Comparison of ENCODE assay signal across 8 mouse cellular contexts in the genomic region with DNA sequence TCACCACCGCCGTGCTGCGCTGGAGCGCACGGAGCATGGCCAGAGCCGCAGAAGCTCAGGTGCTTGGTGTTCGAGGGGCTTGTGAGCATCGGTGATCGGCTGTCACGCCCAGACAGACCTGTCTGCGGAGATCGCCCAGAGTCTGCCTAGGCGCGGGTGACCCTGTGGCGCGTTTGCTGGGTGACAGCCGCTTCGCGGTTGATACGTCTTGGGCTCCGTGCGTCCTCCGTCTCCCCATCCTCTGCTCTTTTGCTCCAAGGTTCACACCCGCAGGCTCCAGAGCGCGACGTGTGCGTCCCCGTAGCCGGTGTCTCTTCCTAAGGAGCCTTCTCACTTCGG.
DNase-seq lines count a peak whose midpoint lies in the region; ATAC-seq and TF ChIP-seq lines count a peak whose summit lies in the region.

No protein-coding gene starts in this region.

- peaks cover 36% of the 10 kb centered on the region for H3K27me3 ChIP-seq in forebrain, embryonic 13.5 days
- H3K27me3 ChIP-seq in liver, embryonic 15.5 days, result peaks cover 78% of the 10 kb centered on the region

- H3K9me3 ChIP-seq in forebrain, embryonic 13.5 days (replicated peaks), result no peaks in the 10 kb centered on the region
- no peaks in the 10 kb centered on the region for H3K9me3 ChIP-seq in liver, embryonic 15.5 days (replicated peaks)

- no peak for ATAC-seq in forebrain, embryonic 13.5 days
- ATAC-seq in liver, embryonic 15.5 days (ENCODE audit: insufficient read depth), result peak; percentile 45

- DNase-seq in gastrocnemius, adult 2 months, result no peak
- no peak for DNase-seq in gastrocnemius, postnatal 25 days
- peak; percentile 25 for DNase-seq in 3T3-L1 (ENCODE audit: low read depth, low spot score)
- no peak for DNase-seq in right cerebral cortex, postnatal 25 days
- DNase-seq in right cerebral cortex, adult 2 months (ENCODE audit: low spot score in 2 of 2), result no peak
- no peak for DNase-seq in thymus, adult 18-20 months

- peak overlapping the region; percentile 84 for H3K27ac ChIP-seq in gastrocnemius, adult 2 months
- H3K27ac ChIP-seq in forebrain, embryonic 13.5 days, result peak overlapping the region; percentile 38; the same call in 1 of the 2 replicates
- no peak overlapping the region for H3K27ac ChIP-seq in liver, embryonic 15.5 days (replicated peaks)

- intact Hi-C loops in gastrocnemius, adult 2 months (cut with DNase I), result no loop called here

- H3K9ac ChIP-seq in forebrain, embryonic 13.5 days, result peak overlapping the region; percentile 67
- H3K9ac ChIP-seq in liver, embryonic 15.5 days, result peak overlapping the region; percentile 30; the same call in 1 of the 2 replicates

- peak overlapping the region; percentile 73 for H3K4me3 ChIP-seq in gastrocnemius, adult 2 months
- H3K4me3 ChIP-seq in forebrain, embryonic 13.5 days, result peak overlapping the region; percentile 54
- peak overlapping the region; percentile 62 for H3K4me3 ChIP-seq in liver, embryonic 15.5 days (replicated peaks)

- H3K4me2 ChIP-seq in forebrain, embryonic 13.5 days, result peak overlapping the region; percentile 97
- H3K4me2 ChIP-seq in liver, embryonic 15.5 days, result peak overlapping the region; percentile 90

- peaks cover 46% of the 10 kb centered on the region for H3K4me1 ChIP-seq in forebrain, embryonic 13.5 days
- H3K4me1 ChIP-seq in liver, embryonic 15.5 days (replicated peaks), result peaks cover 21% of the 10 kb centered on the region

- under 1% methylated on average over 31 of the region's 31 CpGs for WGBS in forebrain, embryonic 13.5 days
- WGBS in liver, embryonic 15.5 days (ENCODE audit: insufficient replicate concordance), result 2% methylated on average over 31 of the region's 31 CpGs

- H3K36me3 ChIP-seq in forebrain, embryonic 13.5 days (ENCODE audit: poor library complexity, severe bottlenecking), result no peaks in the 10 kb centered on the region
- H3K36me3 ChIP-seq in liver, embryonic 15.5 days (replicated peaks), result no peaks in the 10 kb centered on the region

- no peak for TF ChIP-seq CTCF in gastrocnemius, adult 2 months (IDR thresholded peaks at IDR 0.05)
